In the genomic region with DNA sequence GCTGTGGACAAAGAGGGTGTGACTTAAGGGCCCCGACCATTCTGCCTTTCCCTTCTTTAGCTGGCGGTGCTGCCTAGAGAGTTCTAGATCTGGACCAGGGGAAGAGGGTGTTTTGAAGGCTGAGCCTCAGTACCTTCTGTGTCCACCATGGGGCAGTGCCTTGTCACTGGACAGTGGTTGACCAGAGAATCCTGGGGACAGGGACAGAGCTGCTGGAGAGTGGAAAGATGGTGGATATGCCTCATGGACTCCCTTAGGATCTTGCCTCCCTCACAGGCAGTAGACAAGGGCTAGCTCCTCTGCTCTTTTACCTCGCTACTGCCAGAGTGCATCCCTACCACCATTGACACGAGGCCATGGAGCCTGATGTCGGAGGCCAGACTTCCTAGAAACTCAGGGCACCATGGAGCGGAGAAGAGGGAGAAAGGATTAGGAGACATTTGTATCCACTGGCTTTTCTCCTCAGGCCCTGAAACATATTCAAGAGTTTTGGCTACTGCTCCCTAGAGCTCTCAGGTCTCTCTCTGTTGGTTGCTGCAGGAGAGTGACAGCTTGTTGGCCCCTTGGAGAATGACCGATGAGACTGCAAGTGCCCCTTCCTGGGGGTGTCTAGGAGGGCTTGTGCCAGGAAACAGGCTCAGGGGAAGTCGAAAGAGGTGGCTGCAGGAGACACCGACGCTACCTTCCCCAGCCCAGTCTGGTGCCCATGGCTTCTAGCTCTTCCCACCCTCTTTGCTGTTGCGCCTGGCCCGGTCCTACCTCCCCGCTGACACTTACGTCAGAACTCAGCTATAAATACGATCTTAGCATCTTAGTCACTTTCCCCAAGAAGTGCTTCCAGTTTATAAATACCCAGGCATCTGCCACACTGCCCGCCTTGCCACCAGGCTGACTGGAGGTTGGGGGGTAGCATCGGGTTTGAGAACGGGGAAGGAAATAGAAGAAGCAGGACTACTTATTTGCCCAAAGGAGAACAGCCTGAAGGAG, we compare ENCODE assay signal across 10 mouse cellular contexts. TPM values are rescaled to one million over a fixed set of nuclear protein-coding genes. Genes with fewer than 3 reads are reported as not detected.
DNase-seq lines count a peak whose midpoint lies in the region; ATAC-seq and TF ChIP-seq lines count a peak whose summit lies in the region.
"Had no signal": no experiment of that assay in that cellular context is flagged by ENCODE, and none has a peak within 500 bp of the region (broad histone marks: within the 10 kb centered on the region; RNA-seq: fewer than 3 reads in every experiment).

A gene (minus strand): TSS at position 503 of the 987 bp plus-strand sequence.

- peak; percentile 29 for DNase-seq in NIH3T3 (ENCODE audit: low read depth)
- DNase-seq in left cerebral cortex, postnatal 10 days (ENCODE audit: extremely low spot score in 1 of 2, low spot score in 2 of 2), result peak; percentile 60 to 78
- DNase-seq in B cell, adult 2 months, result no peak
- DNase-seq in urinary bladder, postnatal 4 days (ENCODE audit: low spot score in 2 of 2), result no peak
- DNase-seq in urinary bladder, postnatal 14 days (ENCODE audit: low spot score), result no peak

- no peak within 1 kb of the TSS for H3K9ac ChIP-seq in intestine, postnatal 0 days (ENCODE audit: low read depth, low read length)
- H3K9ac ChIP-seq in intestine, embryonic 16.5 days (ENCODE audit: low read depth, low read length), result no peak within 1 kb of the TSS
- H3K9ac ChIP-seq: hindbrain, embryonic 15.5 days had no signal

- no peaks in the 10 kb centered on the region for H3K27me3 ChIP-seq in intestine, postnatal 0 days (replicated peaks; ENCODE audit: control insufficient read depth, insufficient read depth, low read length)
- H3K27me3 ChIP-seq in intestine, embryonic 16.5 days (replicated peaks; ENCODE audit: control insufficient read depth, insufficient read depth, low read length), result no peaks in the 10 kb centered on the region

- H3K9me3 ChIP-seq in intestine, postnatal 0 days (ENCODE audit: control insufficient read depth), result no peaks in the 10 kb centered on the region
- H3K9me3 ChIP-seq in intestine, embryonic 16.5 days (ENCODE audit: control insufficient read depth, low read length), result no peaks in the 10 kb centered on the region
- H3K9me3 ChIP-seq: hindbrain, embryonic 15.5 days had no signal

- no peak within 1 kb of the TSS for H3K4me2 ChIP-seq in intestine, postnatal 0 days (replicated peaks; ENCODE audit: low read depth)
- no peak within 1 kb of the TSS for H3K4me2 ChIP-seq in intestine, embryonic 16.5 days (ENCODE audit: low read depth, low read length)
- H3K4me2 ChIP-seq: hindbrain, embryonic 15.5 days had no signal

- TF ChIP-seq CTCF in intestine, postnatal 0 days (IDR thresholded peaks at IDR 0.05; ENCODE audit: low read depth), result peak; percentile 71
- TF ChIP-seq CTCF in embryonic fibroblast, embryonic 13.5 days (IDR thresholded peaks at IDR 0.05; ENCODE audit: borderline replicate concordance, insufficient read depth, low read length), result peak; percentile 29; the same call in 1 of the 2 replicates

- intact Hi-C loops in left cerebral cortex, postnatal 10 days (cut with DNase I), result loop anchor here (5.0 kb wide), 1 partner anchor 68 kb away; no protein-coding TSS in a partner anchor

- H3K4me3 ChIP-seq in intestine, postnatal 0 days (ENCODE audit: low read depth, low read length), result no peak within 1 kb of the TSS
- no peak within 1 kb of the TSS for H3K4me3 ChIP-seq in intestine, embryonic 16.5 days (ENCODE audit: low read length)
- no peak within 1 kb of the TSS for H3K4me3 ChIP-seq in embryonic fibroblast, embryonic 13.5 days (ENCODE audit: insufficient read depth, low read length)
- H3K4me3 ChIP-seq: hindbrain, embryonic 15.5 days had no signal

- no peak for TF ChIP-seq POLR2A in embryonic fibroblast, embryonic 13.5 days (IDR thresholded peaks at IDR 0.05; ENCODE audit: low read depth, low read length)

- no peaks in the 10 kb centered on the region for H3K4me1 ChIP-seq in intestine, postnatal 0 days (replicated peaks; ENCODE audit: control insufficient read depth, insufficient read depth, low read length)
- H3K4me1 ChIP-seq in intestine, embryonic 16.5 days (ENCODE audit: control insufficient read depth, insufficient read depth, low read length), result 0 out of 2 replicates have a peak, but pooled peaks cover 4% of the 10 kb centered on the region
- no peaks in the 10 kb centered on the region for H3K4me1 ChIP-seq in embryonic fibroblast, embryonic 13.5 days (ENCODE audit: control insufficient read depth, insufficient read depth, low read length)

- H3K27ac ChIP-seq in intestine, postnatal 0 days (ENCODE audit: low read depth, low read length), result no peak within 1 kb of the TSS
- H3K27ac ChIP-seq in intestine, embryonic 16.5 days (ENCODE audit: low read length), result no peak within 1 kb of the TSS
- H3K27ac ChIP-seq in embryonic fibroblast, embryonic 13.5 days (ENCODE audit: insufficient read depth, low read length), result no peak within 1 kb of the TSS
- H3K27ac ChIP-seq: hindbrain, embryonic 15.5 days had no signal

- H3K36me3 ChIP-seq in intestine, postnatal 0 days (ENCODE audit: control insufficient read depth, insufficient read depth), result no peaks in the 10 kb centered on the region
- no peaks in the 10 kb centered on the region for H3K36me3 ChIP-seq in intestine, embryonic 16.5 days (ENCODE audit: control insufficient read depth, insufficient read depth, low read length)
- H3K36me3 ChIP-seq: hindbrain, embryonic 15.5 days had no signal

- 86% methylated on average over 18 of the region's 18 CpGs for WGBS in intestine, postnatal 0 days
- WGBS in intestine, embryonic 16.5 days, result 80% methylated on average over 18 of the region's 18 CpGs

- no peak for ATAC-seq in intestine, postnatal 0 days
- ATAC-seq in intestine, embryonic 16.5 days, result no peak

RNA-seq across cellular contexts. Expression of the gene that starts here (rescaled TPM):
- 0.04 TPM in 1 of 2 replicates, not detected in the other for polyA plus RNA-seq in intestine, postnatal 0 days (2015; fragmentation: Nextera tagmentation; extraction: Ambion mirVana)
- polyA plus RNA-seq in intestine, embryonic 16.5 days (2015; fragmentation: Nextera tagmentation; extraction: Ambion mirVana), result not detected in 2 replicates
- not detected in 2 replicates for polyA plus RNA-seq in embryonic fibroblast, embryonic 13.5 days (2011; ENCODE audit: insufficient read length, low read depth, missing spikeins)
- total RNA-seq in left cerebral cortex, postnatal 10 days (2021), result under 1 TPM in 1 of 2 experiments, not detected in 1; 0.08 TPM
- polyA plus RNA-seq: neural tube, embryonic 11.5 days had no signal

Comparison
In these comparisons a context has a peak if more than half of its experiments do, and no peak if none do; other contexts are left out.
1. Peak in DNase-seq in left cerebral cortex, postnatal 10 days; RNA of the gene not detected or under 1 TPM.